Mouse (Mus musculus) stomach, postnatal 0 days (tissue): Measurements from ENCODE around the gene Mphosph6.

Source experiments
- CTCF ChIP-seq: IDR thresholded peaks from 2 replicates; pipeline ENCODE4 v1.5.1; 2016; ENCODE audit warnings: antibody characterized with exemption, low read depth, mild to moderate bottlenecking, moderate library complexity
- EP300 ChIP-seq: optimal IDR thresholded peaks from 2 replicates; pipeline ENCODE3; 2016; ENCODE audit warnings: antibody characterized with exemption

DNA sequence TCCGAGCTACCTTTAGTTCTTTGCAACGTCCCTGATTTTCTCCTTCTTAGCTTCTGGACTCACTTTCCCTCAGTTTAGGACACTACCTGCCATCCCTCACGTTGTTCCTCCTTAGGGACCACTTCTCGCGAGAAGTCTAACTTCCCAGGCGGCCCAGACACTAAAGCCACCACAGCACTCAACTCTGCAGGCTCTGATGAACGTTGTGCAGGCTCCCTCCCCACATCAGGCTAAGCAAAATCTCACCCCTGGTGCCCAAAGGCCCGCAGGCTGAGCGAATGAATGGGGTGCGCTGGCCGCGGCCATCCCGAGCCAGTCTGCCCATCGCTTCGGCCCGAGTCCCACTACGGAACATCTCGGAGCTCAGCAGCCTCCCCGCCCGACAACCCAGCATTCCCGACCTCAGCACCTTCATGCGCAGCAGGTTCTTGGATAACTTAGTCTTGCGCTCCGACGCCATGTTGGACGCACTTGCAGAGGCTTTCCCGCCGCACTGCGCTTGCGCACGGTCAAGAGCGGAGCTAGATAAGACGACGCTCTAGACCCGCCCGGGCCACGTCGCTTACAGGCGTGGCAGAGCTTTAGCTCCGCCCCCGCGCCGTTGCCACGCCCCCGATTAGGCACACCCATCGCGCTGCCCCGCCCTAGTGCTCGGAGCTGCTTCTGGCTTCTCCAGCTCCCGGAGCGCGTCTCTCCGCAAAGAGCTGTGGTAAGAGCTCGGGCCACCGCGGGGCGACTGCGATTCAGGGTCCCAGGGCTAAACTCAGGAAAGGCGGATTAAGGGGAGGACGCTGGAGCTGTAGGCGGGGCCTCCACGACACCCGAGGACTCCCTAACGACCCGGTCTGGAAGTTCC is at the start of gene Mphosph6:
- TF ChIP-seq CTCF (peak; percentile 59), EP300 (no peak)
